Mouse (Mus musculus) right cerebral cortex, postnatal 36 days (tissue): ENCODE results near the gene Ly6g5c.
A peak's percentile ranks its signal among the peaks of the same experiment; 100 is the strongest.

Experiments
- DNase-seq, 2 experiments: peaks; one replicate each; pipeline ENCODE4 v3.0.0; 2022; ENCODE audit warnings: low spot score in 2 of 2, mixed read lengths in 1 of 2

Ly6g5c gene

DNA sequence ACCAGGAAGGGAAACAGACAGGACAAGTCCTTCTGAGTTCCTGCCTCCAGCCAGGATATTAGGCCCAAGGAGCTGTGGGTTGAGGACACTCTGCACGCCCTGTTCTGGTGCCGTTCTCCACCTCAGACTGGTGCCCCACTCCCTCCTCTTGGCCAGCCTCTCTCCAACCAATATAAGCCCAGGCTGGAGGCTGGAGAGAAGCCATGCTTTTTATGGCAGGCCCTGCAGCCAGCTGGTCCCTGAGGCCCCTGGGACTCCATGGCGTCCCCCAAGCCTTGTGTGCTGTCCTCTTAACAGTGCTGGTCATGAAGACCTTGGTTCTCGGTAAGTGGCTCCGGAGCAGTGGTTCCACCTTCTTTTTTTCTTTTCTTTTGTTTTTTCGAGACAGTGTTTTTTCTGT is at the start of gene Ly6g5c:
Gene Ly6g5c (plus strand): TSS at position 183 of the 400 bp plus-strand sequence.
- DNase-seq: no peak

DNA sequence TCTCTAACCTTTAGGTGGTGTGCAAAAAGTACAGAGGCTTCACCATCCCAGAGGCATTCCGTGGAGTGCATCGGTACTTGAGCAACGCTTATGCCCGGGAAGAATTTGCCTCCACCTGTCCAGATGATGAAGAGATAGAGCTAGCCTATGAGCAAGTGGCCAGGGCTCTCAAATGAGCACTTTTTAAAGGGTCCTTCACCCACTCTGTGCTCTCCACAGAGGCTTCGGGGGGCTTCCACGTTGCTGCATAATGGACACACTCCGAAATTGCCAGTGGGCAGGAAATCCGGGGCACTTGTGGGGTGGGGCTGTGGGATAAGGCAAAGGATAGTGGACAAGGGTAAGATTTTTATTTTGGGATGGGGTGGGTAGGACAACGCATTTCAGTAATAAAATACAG is 49.8 kb upstream of the Ly6g5c start:
- DNase-seq: no peak

DNA sequence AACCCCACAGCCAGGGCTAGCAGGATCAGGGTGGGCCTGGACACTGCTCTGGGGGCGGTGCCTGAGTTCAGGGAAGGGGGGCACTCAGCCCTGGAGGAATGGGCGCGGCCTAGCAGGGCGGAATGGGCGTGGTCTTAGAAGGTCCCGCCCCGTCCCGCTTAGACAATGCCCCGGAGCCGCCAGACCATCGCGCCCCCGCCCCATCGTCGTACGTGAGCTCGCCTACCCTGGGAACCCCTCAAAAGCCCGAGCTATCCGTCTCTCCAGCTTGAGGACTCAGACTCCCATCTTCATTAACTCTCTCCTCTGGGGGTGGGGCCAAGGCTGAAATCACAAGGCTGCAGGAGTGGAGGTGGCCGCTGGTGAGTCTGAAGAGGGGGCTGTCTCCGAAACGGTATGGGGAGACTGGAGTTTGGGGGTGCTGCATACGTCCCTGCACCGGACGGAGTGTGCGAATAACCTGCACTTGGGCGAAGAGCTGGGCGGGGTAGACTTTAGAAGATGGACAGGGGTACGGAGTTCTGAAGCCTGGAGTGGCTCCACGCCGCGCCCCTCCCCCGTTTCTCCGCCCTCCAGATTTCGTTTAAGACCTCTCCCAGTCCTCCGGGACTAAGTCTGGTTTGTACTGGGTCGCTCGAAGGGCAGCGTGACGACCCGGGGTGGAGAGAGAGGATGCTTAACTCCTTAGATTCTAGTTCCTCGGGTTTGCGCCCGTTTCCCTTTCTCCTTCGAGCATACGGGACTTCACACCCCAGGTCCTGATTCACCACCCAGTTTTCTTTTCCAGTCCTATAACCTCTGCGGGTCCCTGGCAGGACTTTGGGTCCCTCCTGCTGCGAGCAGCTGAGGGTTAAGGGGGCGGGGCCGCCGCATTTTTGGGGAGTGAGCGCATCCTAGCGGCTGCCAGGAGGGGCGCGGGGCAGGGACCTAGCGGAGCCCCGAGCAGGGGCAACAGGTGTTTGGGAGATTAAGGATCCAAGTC is 48.9 kb upstream of the Ly6g5c start, which contains the start of gene Ddah2:
Gene Ddah2 (plus strand): TSS at position 125 of the 982 bp plus-strand sequence.
- DNase-seq: peak; percentile 45 to 49

DNA sequence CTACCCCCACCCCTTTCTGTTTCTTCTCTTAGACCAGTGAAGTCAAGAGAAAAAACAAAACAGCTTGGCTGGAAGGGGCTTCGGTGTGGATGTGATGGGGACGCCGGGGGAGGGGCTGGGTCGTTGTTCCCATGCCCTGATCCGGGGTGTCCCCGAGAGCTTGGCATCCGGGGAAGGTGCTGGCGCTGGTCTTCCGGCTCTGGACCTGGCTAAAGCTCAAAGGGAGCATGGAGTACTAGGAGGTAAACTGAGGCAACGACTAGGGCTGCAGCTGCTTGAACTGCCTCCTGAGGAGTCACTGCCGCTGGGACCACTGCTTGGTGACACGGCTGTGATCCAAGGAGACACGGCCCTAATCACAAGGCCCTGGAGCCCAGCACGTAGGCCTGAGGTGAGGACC is 48.0 kb upstream of the Ly6g5c start:
- no peak for DNase-seq

DNA sequence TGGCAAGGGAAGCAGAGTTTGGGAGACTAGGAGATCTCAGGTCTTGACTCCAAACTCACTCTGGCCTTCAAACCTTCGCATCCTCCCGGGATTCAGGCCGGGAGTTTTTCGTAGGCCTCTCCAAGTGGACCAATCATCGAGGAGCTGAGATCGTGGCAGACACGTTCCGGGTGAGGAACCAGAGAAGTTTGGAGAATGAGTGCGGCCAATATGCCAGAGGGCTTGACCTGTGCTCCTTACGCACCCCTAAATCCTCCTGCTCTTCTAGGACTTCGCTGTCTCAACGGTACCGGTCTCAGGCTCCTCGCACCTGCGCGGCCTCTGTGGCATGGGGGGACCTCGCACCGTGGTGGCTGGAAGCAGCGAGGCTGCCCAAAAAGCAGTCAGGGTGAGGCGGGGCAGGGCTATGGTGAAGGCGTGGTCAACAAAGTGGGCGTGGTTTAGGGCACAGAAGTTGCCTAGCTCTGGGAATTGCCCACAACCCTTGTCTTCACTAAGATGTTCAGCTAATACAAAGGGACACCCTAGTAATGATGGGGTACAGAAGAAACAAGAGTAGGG is 47.3 kb upstream of the Ly6g5c start:
- no peak for DNase-seq

DNA sequence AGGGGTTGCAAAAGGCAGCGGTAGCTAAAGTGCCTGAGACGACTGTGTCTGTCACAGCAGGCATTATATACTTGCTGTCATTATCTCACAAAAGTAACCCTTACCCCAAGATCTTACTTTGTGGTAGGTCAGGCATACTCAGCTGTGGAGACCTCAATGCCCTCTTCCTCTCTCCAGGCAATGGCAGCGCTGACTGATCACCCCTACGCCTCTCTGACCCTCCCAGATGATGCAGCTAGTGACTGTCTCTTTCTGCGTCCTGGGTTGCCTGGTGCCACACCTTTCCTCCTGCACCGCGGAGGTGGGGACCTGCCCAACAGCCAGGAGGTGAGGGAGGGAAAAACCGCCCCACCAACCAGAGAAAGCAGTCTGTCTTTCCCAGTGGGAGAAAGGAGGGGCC is 46.8 kb upstream of the Ly6g5c start:
- no peak for DNase-seq

DNA sequence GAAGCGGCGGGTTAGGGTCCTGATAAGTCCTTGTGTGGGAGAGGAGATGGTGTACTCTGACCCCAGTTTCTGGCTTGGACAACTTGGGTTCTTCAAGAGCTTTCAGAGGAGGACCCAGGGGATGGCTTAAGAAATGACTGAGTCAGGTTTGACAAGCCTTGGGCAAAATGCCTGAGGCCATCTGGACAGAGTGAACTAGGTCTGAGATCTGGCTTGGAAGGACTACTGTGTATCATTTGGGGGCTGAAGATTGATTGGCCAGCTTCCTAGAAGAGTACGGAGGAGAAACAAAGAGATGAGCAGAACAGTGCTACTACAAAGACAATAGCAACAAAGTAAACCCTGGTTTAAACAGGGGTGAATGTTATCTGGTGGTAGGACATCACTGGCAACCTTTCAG is 44.6 kb upstream of the Ly6g5c start:
- no peak for DNase-seq

DNA sequence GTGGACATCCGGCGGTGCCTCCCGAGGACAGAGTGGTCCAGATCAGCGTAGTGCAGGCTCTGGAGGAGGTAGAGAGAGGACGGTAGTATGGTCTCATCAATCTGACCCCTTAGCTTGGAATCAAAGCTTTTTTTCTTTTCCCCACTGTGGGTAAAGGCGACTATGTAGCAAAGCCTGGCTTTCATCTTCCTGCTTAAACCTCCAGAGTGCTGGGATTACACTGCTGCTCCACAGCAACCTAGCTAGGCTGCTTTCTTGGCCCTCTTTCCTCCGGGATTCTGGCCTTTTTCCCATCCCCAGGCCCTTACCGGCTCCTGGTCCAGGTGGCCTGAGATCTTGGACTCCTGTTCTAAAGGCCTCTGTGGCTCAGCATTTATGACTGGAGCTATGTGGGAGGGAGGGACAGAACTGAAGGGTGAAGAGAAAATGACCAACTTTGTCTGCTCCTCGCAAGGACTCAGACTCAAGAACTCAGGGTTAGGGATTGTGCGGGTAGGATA is 43.7 kb upstream of the Ly6g5c start:
- DNase-seq: no peak

DNA sequence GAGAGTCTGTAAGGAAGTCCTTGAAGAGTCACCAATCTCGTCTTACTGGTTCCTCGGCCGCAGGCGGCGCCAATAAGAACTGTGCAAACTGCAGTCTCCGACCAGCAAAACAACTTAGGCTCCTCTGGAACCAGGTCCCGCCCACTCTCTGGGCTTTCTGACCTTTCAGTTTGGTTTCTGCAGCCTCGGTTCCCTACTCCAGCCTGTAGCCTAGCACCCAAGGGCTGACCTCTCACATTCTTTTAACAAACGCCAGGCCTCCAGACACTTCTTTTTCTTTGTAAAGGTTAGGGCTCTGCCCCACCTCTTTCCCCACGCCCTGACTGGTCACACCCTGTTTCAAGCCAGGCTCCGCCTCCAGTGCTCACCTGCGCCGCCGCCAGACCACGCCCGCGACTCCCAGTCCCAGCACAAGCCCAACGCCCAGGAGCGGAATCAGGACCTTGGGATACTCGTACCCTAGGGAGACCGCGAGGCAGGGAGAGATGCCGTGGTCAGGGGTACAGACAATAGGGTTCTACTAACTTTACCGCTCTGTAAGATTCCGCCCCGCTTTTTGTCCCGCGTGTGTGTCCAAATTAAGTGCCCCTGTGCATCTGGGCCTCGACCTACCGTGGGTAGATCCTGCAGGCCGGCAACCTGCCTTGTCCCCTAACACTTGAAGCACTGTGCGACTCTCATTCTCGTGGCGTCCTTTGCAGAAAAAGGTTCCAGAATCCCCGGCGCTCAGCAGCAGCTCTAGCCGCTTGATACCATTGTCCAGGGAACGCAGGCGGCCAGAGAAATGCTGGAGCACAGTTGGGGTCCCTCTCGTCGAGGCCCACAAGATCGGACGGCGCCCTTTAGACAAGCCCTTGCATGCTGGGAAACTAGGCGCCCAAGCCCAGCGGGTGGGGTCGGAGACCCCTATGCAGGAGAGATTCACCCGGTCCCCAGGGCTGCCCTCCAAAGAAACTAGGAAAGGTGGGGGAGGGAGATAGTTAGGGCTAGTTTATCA is 42.8 kb upstream of the Ly6g5c start, which contains the start of gene Ly6g6c:
Gene Ly6g6c (plus strand): TSS at position 438 of the 997 bp plus-strand sequence.
- DNase-seq: no peak

DNA sequence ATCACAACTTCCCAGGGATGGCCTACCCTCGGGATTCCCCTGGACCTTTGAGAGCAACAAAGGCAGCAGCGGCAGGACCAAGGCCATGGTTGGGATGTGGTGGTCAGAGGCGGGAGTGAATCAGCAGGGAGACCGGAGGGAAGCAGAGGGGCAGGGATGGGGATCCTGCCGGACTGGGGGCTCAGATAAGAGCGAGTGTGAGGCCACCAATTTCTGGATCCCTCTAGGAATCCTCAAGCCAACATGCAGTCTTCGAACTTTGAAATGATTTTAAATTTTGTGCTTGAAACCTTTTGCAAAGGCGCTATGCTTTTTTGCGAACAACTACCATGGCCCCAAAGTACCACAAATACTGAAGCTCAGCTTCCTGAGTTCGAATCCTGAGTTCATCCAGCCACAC is 42.0 kb upstream of the Ly6g5c start, which contains the start of gene Mpig6b:
Gene Mpig6b (minus strand): TSS at position 101 of the 400 bp plus-strand sequence.
- DNase-seq: no peak

DNA sequence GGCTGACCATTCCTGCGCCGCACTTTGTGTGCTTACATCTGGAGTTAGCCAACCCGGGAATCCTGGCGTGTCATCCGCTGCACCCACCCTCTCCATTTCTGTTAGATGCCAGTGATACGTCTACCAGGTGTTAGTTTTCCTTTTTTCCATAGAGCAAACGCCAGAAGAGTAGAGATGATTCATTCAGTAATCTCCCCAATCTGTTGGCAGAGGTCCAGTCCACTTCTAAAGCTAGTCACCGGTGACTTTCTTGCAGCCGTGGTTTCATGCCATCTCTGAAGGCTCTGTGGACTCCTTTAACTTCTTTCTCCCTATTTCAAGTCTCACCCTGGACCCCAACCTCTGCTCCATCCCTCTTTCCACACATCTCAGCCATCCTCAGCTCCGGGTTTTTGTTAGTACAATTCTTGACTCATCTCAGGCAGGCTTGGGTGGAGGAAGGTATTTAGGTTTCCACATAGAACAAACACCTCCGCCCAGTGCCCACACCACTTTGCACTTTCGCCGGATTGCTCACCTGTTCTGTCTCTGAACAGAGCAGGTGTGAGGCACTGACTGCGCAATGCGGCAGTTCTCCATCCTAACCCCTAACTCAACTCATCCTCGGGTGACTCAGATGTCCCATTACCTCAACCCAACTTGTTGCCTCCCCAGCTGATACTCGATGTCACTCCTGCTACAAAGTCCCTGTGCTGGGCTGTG is 39.7 kb upstream of the Ly6g5c start:
- DNase-seq: no peak

DNA sequence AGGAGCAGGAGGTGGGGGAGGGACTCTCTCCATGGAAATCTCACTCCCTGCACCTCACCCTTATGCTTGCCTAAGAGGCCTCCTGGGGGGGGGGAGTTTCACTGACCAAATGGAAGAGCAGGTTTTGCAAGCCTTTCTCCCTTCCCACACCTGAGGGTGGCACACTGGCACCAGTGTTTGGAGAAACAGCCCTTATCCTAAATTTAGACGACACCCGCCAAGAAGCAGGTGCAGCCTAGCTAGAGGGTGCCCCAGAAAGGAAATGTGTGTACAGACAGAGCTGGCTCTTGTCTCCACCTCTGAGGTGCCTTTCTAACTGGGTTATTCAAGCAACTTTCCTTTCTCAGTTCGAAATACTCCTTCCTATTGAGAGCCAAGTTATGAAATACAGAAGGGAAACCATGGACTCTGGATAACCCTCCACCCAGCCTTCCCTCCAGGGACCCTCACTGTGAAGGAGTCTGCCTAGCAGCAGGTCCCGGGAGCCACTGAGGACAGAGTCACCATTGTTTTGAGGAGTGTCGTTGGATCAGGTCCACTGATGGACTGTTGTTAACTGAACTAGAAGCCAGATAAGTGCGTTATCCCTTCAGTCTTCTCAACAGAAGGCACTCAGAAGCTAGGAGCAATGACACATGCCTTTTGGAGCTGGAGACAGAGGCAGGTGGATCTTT is 37.4 kb upstream of the Ly6g5c start:
- DNase-seq: no peak

DNA sequence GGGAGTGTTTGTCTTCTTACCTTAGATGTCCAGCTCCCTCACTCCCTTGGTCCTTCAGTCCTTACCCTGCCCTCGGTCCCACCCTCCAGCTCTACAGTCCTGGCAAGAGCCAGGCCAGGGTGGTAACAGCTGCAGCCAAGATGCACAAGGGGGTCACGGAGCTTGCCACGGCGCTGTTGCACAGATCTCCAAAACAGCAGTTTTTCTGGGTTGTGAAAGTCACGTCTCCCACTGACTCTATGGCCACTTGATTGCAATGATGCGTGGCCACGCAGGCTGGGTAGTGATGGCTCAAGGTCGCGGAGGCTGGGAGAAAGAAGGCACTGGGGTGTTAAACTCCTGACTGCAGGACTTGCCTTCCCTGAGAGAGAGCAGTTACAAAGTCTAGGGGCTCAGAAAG is 36.6 kb upstream of the Ly6g5c start:
- DNase-seq: no peak

DNA sequence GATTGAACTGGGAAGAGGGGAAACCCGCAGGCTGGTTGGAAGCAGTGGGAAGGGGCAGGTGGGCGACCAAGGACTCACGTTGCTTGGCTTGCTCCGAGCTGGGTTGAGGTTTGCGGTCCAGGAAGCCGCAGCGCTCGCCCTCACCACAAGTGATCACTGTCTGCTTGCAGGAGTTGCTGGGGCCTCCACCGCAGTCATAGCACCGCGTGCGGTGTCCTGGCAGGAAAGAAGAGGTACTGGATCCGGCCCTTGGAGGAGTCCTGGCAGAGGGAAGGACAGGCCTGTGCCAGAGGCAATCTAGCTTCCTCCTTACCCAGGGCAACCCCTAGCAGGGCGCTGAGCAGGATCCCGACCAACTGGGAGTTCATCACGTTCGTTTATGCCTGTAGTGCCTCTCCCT is 34.0 kb upstream of the Ly6g5c start:
- DNase-seq: no peak

DNA sequence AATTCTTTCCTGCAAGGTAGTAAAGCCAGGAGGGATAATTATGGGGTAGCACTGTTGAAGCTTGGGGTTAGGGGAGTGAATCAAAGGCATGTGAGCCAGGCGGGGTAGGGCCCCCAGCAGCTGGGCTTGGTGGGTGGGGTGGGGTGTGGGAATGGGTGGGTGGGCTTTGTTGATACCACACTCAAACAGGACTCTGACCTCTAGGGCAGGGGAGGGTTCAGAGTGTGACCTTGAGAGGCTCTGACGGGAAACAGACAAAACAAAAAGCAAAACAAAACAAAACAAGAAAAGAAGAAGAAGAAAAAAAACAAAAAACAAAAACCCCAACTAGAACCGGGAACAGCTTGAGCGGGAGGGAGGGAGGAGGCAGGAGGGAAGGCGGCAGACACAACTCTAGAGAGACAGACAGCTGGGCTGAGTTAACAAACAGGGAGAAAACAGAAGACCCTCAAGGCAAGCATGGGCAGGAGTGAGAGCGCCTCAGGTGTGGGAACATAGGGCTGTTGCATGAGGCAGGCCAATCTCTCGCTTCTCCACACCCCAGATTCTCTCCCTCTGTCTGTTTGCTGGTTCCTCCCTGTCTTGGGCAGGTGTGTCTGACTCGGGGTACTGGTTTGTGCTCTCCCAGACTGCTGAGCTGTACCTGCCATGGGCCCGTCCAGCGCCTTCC is 31.4 kb upstream of the Ly6g5c start, which contains the start of gene Ly6g6e:
Gene Ly6g6e (plus strand): TSS at position 396 of the 670 bp plus-strand sequence.
- no peak for DNase-seq

DNA sequence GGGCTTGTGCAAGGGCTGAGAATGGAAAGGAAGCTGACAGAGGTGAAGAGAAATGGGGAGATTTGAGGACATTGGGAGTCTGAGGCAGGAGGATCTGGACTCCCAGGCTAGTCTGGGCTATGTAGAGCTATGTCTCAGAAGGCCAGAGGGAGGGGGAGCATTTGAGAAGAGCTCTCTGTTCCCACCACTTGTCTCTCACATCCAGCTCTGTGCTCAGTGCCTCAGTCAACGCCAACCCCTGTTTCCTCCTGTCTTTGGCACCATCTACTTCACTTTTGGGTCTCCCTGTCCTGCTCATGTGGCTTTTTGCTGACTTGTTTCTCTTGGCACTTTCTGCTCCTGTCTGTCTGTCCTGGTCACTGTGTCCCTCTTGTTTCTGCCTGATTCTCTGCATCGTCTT is 30.8 kb upstream of the Ly6g5c start:
- DNase-seq: no peak

DNA sequence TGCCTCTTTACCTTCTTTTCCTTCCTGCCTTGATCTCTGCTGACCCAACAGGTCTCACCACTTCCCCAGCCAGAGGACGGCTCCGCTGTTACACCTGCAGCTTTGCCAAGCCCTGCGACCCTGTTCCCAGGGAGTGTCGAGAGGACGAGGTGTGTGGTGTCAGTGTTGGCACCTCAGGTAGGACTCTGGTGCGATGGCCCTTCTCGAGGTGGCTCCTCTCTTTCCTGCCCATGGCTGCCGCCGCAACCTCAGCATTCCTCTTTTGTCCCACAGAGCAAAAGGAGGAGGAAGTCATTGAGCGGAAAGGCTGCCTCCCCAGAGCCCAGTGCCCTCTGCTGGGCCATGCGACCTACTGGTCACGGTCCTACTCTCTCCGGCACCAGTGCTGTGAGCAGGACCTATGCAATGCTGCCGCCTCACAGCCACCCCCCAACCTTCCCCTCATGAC is 30.3 kb upstream of the Ly6g5c start, which contains the start of gene Ly6g6d:
Gene Ly6g6d (minus strand): TSS at position 280 of the 448 bp plus-strand sequence.
- DNase-seq: no peak

DNA sequence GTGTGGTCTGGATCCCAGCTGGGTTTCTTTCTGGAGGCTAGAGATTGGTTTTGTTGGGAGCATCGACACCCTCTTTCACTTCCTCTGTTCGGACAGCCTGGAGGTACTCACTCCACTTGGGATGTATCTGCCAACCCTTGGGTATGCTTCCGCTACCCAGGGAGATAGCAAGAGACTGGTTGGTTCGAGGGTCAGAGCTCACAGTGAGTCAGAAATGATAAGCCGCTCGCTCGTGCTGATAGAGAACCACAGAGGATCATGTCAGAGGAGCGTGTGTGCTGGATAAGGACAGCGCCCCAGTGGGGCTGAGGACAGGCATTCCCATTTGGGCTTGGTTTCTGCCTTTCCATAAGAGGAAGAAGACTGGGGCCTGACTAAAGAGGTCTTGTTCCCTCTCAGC is 28.3 kb upstream of the Ly6g5c start:
- no peak for DNase-seq

DNA sequence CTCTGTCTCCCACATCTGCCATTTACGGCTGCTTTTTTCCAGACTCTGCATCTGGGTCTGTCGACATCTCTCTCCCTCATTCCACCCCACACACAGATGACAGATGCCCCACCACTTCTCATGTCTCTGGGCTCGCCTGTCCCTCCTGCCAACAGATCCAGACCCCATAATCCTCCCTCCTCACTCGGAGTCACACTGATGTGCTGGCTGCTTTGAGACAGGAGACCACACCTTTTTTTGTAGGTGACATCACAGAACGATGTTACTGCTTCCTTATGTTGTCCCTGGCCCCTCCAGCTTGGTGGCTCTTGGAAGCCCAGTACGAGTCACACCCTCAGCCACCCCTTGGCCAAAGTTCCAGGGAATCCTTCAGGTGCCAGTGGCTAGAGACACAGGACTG is 27.8 kb upstream of the Ly6g5c start:
- no peak for DNase-seq
